ENCODE assay signal across 22 mouse cellular contexts in genomic region chr12:24783735-24784134, GRCm38 (mm10). TPM values are rescaled to one million over a fixed set of nuclear protein-coding genes. Genes with fewer than 3 reads are reported as not detected.
A peak's percentile ranks its signal among the peaks of the same experiment; 100 is the strongest.
DNase-seq lines count a peak whose midpoint lies in the region; ATAC-seq and TF ChIP-seq lines count a peak whose summit lies in the region.
"Had no signal": no experiment of that assay in that cellular context is flagged by ENCODE, and none has a peak within 500 bp of the region (broad histone marks: within the 10 kb centered on the region; RNA-seq: fewer than 3 reads in every experiment).

No protein-coding gene starts in this region.

- in situ Hi-C loops in CH12.LX (cut with MboI; ENCODE audit: low pct_ligation_motif_present, low pct_unique_long_range_greater_than_20kb, low sequenced_read_pairs) = no loop called here

- ATAC-seq in kidney, embryonic 15.5 days (replicated peaks; ENCODE audit: low FRiP score) = 0 out of 2 replicates have a peak, but pooled peaks have one; percentile 15
- no peak for ATAC-seq in heart, embryonic 12.5 days (ENCODE audit: insufficient number of reproducible peaks, low FRiP score)
- ATAC-seq: forebrain, embryonic 14.5 days; intestine, embryonic 16.5 days; Patski had no signal

- DNase-seq in heart, embryonic 10.5 days (ENCODE audit: low spot score) = peak; percentile 52
- no peak for DNase-seq in heart, adult 8-10 months (ENCODE audit: low spot score)
- DNase-seq in CH12.LX (ENCODE audit: extremely low read depth) = peak; percentile 5
- DNase-seq in ZHBTc4 (ENCODE audit: low read depth, low spot score) = peak; percentile 59
- no peak for DNase-seq in left cerebral cortex, adult 9 months (ENCODE audit: low spot score in 2 of 2)
- no peak for DNase-seq in spleen, postnatal 4 days (ENCODE audit: low spot score in 2 of 2)
- DNase-seq: cerebellum, adult 2 months; cerebellum, postnatal 36 days; heart, postnatal 4 days; right cerebral cortex, postnatal 25 days; thymus, postnatal 36 days had no signal

- TF ChIP-seq POLR2A in CH12.LX (IDR thresholded peaks at IDR 0.05; ENCODE audit: low read depth, low read length) = no peak

- H3K27ac ChIP-seq in heart, embryonic 10.5 days = no peak overlapping the region
- no peak overlapping the region for H3K27ac ChIP-seq in CH12.LX (ENCODE audit: insufficient read depth, low read depth)
- no peak overlapping the region for H3K27ac ChIP-seq in kidney, embryonic 15.5 days
- no peak overlapping the region for H3K27ac ChIP-seq in heart, embryonic 12.5 days (ENCODE audit: poor library complexity, severe bottlenecking)
- H3K27ac ChIP-seq: hindbrain, embryonic 15.5 days; limb, embryonic 15.5 days; liver, embryonic 15.5 days; macrophage; midbrain, embryonic 10.5 days had no signal

- H3K4me2 ChIP-seq in CH12.LX (ENCODE audit: insufficient read depth, low read depth, poor library complexity, severe bottlenecking) = no peak overlapping the region
- no peak overlapping the region for H3K4me2 ChIP-seq in kidney, embryonic 15.5 days
- H3K4me2 ChIP-seq in heart, embryonic 12.5 days = no peak overlapping the region
- H3K4me2 ChIP-seq: hindbrain, embryonic 15.5 days; limb, embryonic 15.5 days; liver, embryonic 15.5 days had no signal

- no peak overlapping the region for H3K9ac ChIP-seq in CH12.LX (ENCODE audit: insufficient read depth, low read depth)
- H3K9ac ChIP-seq in kidney, embryonic 15.5 days = no peak overlapping the region
- H3K9ac ChIP-seq in heart, embryonic 12.5 days = no peak overlapping the region
- H3K9ac ChIP-seq: hindbrain, embryonic 15.5 days; limb, embryonic 15.5 days; liver, embryonic 15.5 days had no signal

- H3K36me3 ChIP-seq in heart, embryonic 10.5 days = no peaks in the 10 kb centered on the region
- H3K36me3 ChIP-seq in CH12.LX (replicated peaks in 1 of 2; ENCODE audit: control insufficient read depth in 1 of 2, insufficient read depth in 1 of 2, low read length in 1 of 2) = no peaks in the 10 kb centered on the region
- no peaks in the 10 kb centered on the region for H3K36me3 ChIP-seq in kidney, embryonic 15.5 days
- no peaks in the 10 kb centered on the region for H3K36me3 ChIP-seq in heart, embryonic 12.5 days
- H3K36me3 ChIP-seq: hindbrain, embryonic 15.5 days; limb, embryonic 15.5 days; liver, embryonic 15.5 days; midbrain, embryonic 10.5 days had no signal

- TF ChIP-seq RAD21 in CH12.LX (IDR thresholded peaks at IDR 0.05; ENCODE audit: low read depth, low read length) = no peak

- 69% methylated on average over 4 of the region's 4 CpGs for WGBS in heart, embryonic 10.5 days
- 71% methylated on average over 4 of the region's 4 CpGs for WGBS in kidney, embryonic 15.5 days
- 72% methylated on average over 4 of the region's 4 CpGs for WGBS in heart, embryonic 12.5 days

- no peak for TF ChIP-seq EP300 in CH12.LX (IDR thresholded peaks at IDR 0.05; ENCODE audit: low read length)

- no peak overlapping the region for H3K4me3 ChIP-seq in heart, embryonic 10.5 days
- H3K4me3 ChIP-seq in CH12.LX (replicated peaks in 1 of 3; ENCODE audit: low read depth in 2 of 3, low read length in 2 of 3, poor library complexity in 1 of 3) = no peak overlapping the region
- no peak overlapping the region for H3K4me3 ChIP-seq in kidney, embryonic 15.5 days (replicated peaks)
- H3K4me3 ChIP-seq in heart, embryonic 12.5 days = no peak overlapping the region
- H3K4me3 ChIP-seq: erythroblast, embryonic 14.5 days; hindbrain, embryonic 15.5 days; limb, embryonic 15.5 days; liver, embryonic 15.5 days; midbrain, embryonic 10.5 days had no signal

- H3K79me2 ChIP-seq in CH12.LX (replicated peaks; ENCODE audit: control insufficient read depth, extremely low read depth, insufficient read depth, poor library complexity, severe bottlenecking) = no peaks in the 10 kb centered on the region

- dilution Hi-C loops in CH12.LX (cut with MboI; ENCODE audit: extremely low pct_ligation_motif_present, extremely low pct_unique_long_range_greater_than_20kb, low sequenced_read_pairs) = no loop called here

- H3K4me1 ChIP-seq in heart, embryonic 10.5 days = 0 out of 2 replicates have a peak, but pooled peaks cover 4% of the 10 kb centered on the region
- H3K4me1 ChIP-seq in CH12.LX (ENCODE audit: control insufficient read depth in 1 of 2, insufficient read depth in 2 of 2) = peaks cover 0 to 15% of the 10 kb centered on the region in 2 experiments; a peak in 2 of 4 replicates
- H3K4me1 ChIP-seq in kidney, embryonic 15.5 days = no peaks in the 10 kb centered on the region
- H3K4me1 ChIP-seq in heart, embryonic 12.5 days (replicated peaks) = no peaks in the 10 kb centered on the region
- H3K4me1 ChIP-seq: limb, embryonic 15.5 days had no signal

- no peak for TF ChIP-seq CTCF in CH12.LX (conservative IDR thresholded peaks at IDR 0.05 in 1 of 2, IDR thresholded peaks at IDR 0.05 in 1 of 2; ENCODE audit: low read depth in 2 of 2, low read length in 2 of 2)

- H3K27me3 ChIP-seq in heart, embryonic 10.5 days (ENCODE audit: insufficient read depth, poor library complexity, severe bottlenecking) = no peaks in the 10 kb centered on the region
- no peaks in the 10 kb centered on the region for H3K27me3 ChIP-seq in CH12.LX (replicated peaks)
- H3K27me3 ChIP-seq in kidney, embryonic 15.5 days = no peaks in the 10 kb centered on the region
- H3K27me3 ChIP-seq in heart, embryonic 12.5 days (replicated peaks) = no peaks in the 10 kb centered on the region
- H3K27me3 ChIP-seq: hindbrain, embryonic 15.5 days; limb, embryonic 15.5 days had no signal

- no peaks in the 10 kb centered on the region for H3K9me3 ChIP-seq in heart, embryonic 10.5 days
- H3K9me3 ChIP-seq in CH12.LX (replicated peaks; ENCODE audit: low read length) = no peaks in the 10 kb centered on the region
- no peaks in the 10 kb centered on the region for H3K9me3 ChIP-seq in kidney, embryonic 15.5 days (replicated peaks)
- H3K9me3 ChIP-seq in heart, embryonic 12.5 days (replicated peaks) = no peaks in the 10 kb centered on the region
- H3K9me3 ChIP-seq: hindbrain, embryonic 15.5 days; limb, embryonic 15.5 days; liver, embryonic 15.5 days; midbrain, embryonic 10.5 days had no signal

TF ChIP-seq in CH12.LX, 34 proteins besides CTCF, POLR2A, EP300 and RAD21:
- TF ChIP-seq ZMIZ1 (IDR thresholded peaks at IDR 0.05; ENCODE audit: low read depth, low read length) (no peak), GABPA (IDR thresholded peaks at IDR 0.05; ENCODE audit: insufficient replicate concordance, low read depth, low read length) (no peak), MYC (IDR thresholded peaks at IDR 0.05; ENCODE audit: low read depth, low read length) (no peak), KAT2A (IDR thresholded peaks at IDR 0.05; ENCODE audit: insufficient replicate concordance, low read length) (no peak), MAX (IDR thresholded peaks at IDR 0.05; ENCODE audit: low read length) (no peak), UBTF (IDR thresholded peaks at IDR 0.05; ENCODE audit: low read depth, low read length) (no peak), CHD1 (IDR thresholded peaks at IDR 0.05; ENCODE audit: low read depth, low read length) (no peak), ZKSCAN1 (IDR thresholded peaks at IDR 0.05; ENCODE audit: borderline replicate concordance, low read depth, low read length) (no peak)
TF ChIP-seq in CH12.LX: peak in this region for 0.

RNA-seq across cellular contexts. Expression of gene Mboat2, which starts 46.9 kb away (rescaled TPM):
- 35.7 and 37.0 TPM in 2 replicates for polyA plus RNA-seq in heart, embryonic 10.5 days (2016; fragmentation: Nextera tagmentation; extraction: Ambion mirVana)
- 10 to 100 TPM in 2 of 4 experiments, 1 to 10 TPM in 2; 9.6 to 13.6 (median 9.9) TPM for total RNA-seq in heart, adult 8-10 months (2022)
- total RNA-seq in CH12.LX (2012; rRNA removed) (0.25 and 0.76 TPM in 2 replicates), CH12.LX (2014; rRNA removed) (2.3 and 4.0 TPM in 2 replicates)
- 0.39 and 0.55 TPM in 2 replicates for polyA plus RNA-seq in CH12.LX (2012; ENCODE audit: insufficient read length, low read depth)
- 41.1 and 42.2 TPM in 2 replicates for polyA plus RNA-seq in kidney, embryonic 15.5 days (2015; fragmentation: Nextera tagmentation; extraction: Ambion mirVana)
- polyA plus RNA-seq in heart, embryonic 12.5 days (2016; fragmentation: Nextera tagmentation; extraction: Ambion mirVana) = 35.8 and 37.1 TPM in 2 replicates
- polyA plus RNA-seq: macrophage had no signal

Comparison
In these comparisons a context has a peak if more than half of its experiments do, and no peak if none do; other contexts are left out.
1. DNase-seq: peak in heart, embryonic 10.5 days (single experiment), CH12.LX (single experiment) and ZHBTc4 (single experiment); none in heart, adult 8-10 months (single experiment), left cerebral cortex, adult 9 months (0 of 2) and spleen, postnatal 4 days (0 of 2).
2. RNA of gene Mboat2, which starts 46.9 kb away (polyA plus RNA-seq): 41.1 to 42.2 TPM in kidney, embryonic 15.5 days, 35.8 to 37.1 TPM in heart, embryonic 12.5 days and 35.7 to 37.0 TPM in heart, embryonic 10.5 days; 0.39 to 0.55 TPM in CH12.LX; every median in the first group is over 10 times any median in the second.